Mouse (Mus musculus): ENCODE data around the gene Epb41l5.

GRCm38 (mm10) chr1:119545164-119545563, 103.6 kb downstream of the Epb41l5 start:
- TF ChIP-seq CTCF (IDR thresholded peaks at IDR 0.05; ENCODE audit: control insufficient read depth, insufficient read depth, insufficient replicate concordance, low read depth, low read length) (no peak), POLR2A (IDR thresholded peaks at IDR 0.05; ENCODE audit: control insufficient read depth, low read depth, low read length) (no peak)
